Mouse (Mus musculus) kidney, postnatal 0 days (tissue): ENCODE data around the gene Ppm1j. TPM values are rescaled to one million over a fixed set of nuclear protein-coding genes. Genes with fewer than 3 reads are reported as not detected.
"Not testable (repeated sequence)": the region's sequence is repeated elsewhere in the genome, so short reads cannot be mapped to it uniquely, and the experiment has no call there.

Source experiments
- ATAC-seq: fragments of 200-750 bp; cut with Nextera tagmentation; replicated peaks from 2 replicates; pipeline ENCODE4 v1.8.0; 2017; ENCODE audit warnings: low read depth, moderate number of reproducible peaks, moderate TSS enrichment, moderate library complexity; ENCODE audit not compliant: low FRiP score
- DNase-seq: peaks from one replicate; pipeline ENCODE4 v3.0.0-alpha.2; 2016; ENCODE audit warnings: low spot score
- H3K27ac ChIP-seq: fragments of 300-500 bp; sonication (generic); 2 replicates; pipeline ENCODE4 v1.5.1; 2014; ENCODE audit warnings: mild to moderate bottlenecking
- H3K27me3 ChIP-seq: fragments of 300-500 bp; sonication (generic); 2 replicates; pipeline ENCODE4 v1.6.1; 2014; ENCODE audit warnings: low read length, mixed read lengths; ENCODE audit not compliant: insufficient read depth
- H3K36me3 ChIP-seq: fragments of 300-500 bp; sonication (generic); 2 replicates; pipeline ENCODE4 v1.6.1; 2014; ENCODE audit warnings: low read length, mixed read lengths; ENCODE audit not compliant: insufficient read depth
- H3K4me1 ChIP-seq: fragments of 300-500 bp; sonication (generic); replicated peaks from 2 replicates; pipeline ENCODE4 v1.6.1; 2014; ENCODE audit warnings: antibody characterized with exemption, low read length, mixed read lengths; ENCODE audit not compliant: insufficient read depth
- H3K4me2 ChIP-seq: fragments of 300-500 bp; sonication (generic); 2 replicates; pipeline ENCODE4 v1.6.1; 2014; ENCODE audit warnings: mild to moderate bottlenecking, low read length, moderate library complexity, mixed read lengths
- H3K4me3 ChIP-seq: fragments of 300-500 bp; sonication (generic); replicated peaks from 2 replicates; pipeline ENCODE4 v1.5.1; 2014; ENCODE audit warnings: low read depth, low read length
- H3K9ac ChIP-seq: fragments of 300-500 bp; sonication (generic); 2 replicates; pipeline ENCODE4 v1.6.1; 2014; ENCODE audit warnings: low read depth, low read length
- H3K9me3 ChIP-seq: fragments of 300-500 bp; sonication (generic); replicated peaks from 2 replicates; pipeline ENCODE4 v1.6.1; 2016; ENCODE audit warnings: low read length, inconsistent platforms, mixed read lengths
- CTCF ChIP-seq: IDR thresholded peaks from 2 replicates; pipeline ENCODE4 v1.5.1; 2016; ENCODE audit warnings: antibody characterized with exemption, low read depth, mild to moderate bottlenecking, moderate library complexity
- WGBS: fragments of 180-500 bp; shearing (Covaris S2); extraction: QIAGEN DNeasy Blood & Tissue Kit; methylation state at CpG from one replicate; pipeline ENCODE4 v1.1.7; 2014; 5-methylcytosine and 5-hydroxymethylcytosine counted together
- polyA plus RNA-seq: library from polyadenylated mRNA; unstranded; fragments of >200 nt; fragmentation: Nextera tagmentation; extraction: Ambion mirVana; gene quantifications from 2 replicates; pipeline ENCODE4 v1.2.1, GENCODE M21; 2015

The Ppm1j gene
- polyA plus RNA-seq, 1 experiment from 2014 or later, result 4.8 TPM

GRCm38 (mm10) chr3:104800681-104801080 lies 19.8 kb downstream of the Ppm1j start:
- 0 out of 2 replicates have a peak, but pooled peaks cover 4% of the 10 kb centered on the region for H3K4me1 ChIP-seq
- peaks cover 53% of the 10 kb centered on the region for H3K36me3 ChIP-seq
- DNase-seq (no peak), ATAC-seq (no peak)
- H3K4me2 ChIP-seq, result no peak overlapping the region
- no peaks in the 10 kb centered on the region for H3K9me3 ChIP-seq
- H3K27ac ChIP-seq, result no peak overlapping the region
- 94% methylated on average over 11 of the region's 11 CpGs for WGBS
- H3K27me3 ChIP-seq, result no peaks in the 10 kb centered on the region
- H3K4me3 ChIP-seq, result no peak overlapping the region
- H3K9ac ChIP-seq, result no peak overlapping the region
- TF ChIP-seq CTCF, result no peak

DNA sequence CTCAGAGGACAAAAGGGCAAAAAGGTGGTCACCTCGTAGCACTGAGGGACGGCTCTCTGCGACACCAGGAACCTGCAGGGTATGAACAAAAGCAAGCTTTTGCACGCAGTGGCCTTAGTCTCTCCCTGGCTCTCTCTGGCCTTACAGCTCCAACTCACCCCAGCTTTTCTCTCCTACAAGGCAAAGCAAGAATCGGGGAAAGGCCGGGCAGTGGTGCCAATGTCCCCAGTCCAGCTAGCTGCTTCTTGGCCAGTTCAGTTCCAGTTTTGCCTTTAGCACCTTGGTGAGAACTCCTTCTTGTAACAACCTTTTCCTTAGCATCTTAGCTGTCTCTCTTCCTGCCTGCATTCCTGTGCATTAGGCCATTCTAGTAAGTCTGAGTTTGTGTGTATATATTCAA lies 20.6 kb downstream of the Ppm1j start:
- H3K4me3 ChIP-seq, result no peak overlapping the region
- peaks cover 53% of the 10 kb centered on the region for H3K36me3 ChIP-seq
- H3K4me1 ChIP-seq, result no peaks in the 10 kb centered on the region
- 93% methylated on average over 6 of the region's 6 CpGs for WGBS
- no peak for TF ChIP-seq CTCF
- ATAC-seq (no peak), DNase-seq (no peak)
- H3K9me3 ChIP-seq, result no peaks in the 10 kb centered on the region
- no peak overlapping the region for H3K27ac ChIP-seq
- H3K9ac ChIP-seq, result no peak overlapping the region
- H3K4me2 ChIP-seq, result no peak overlapping the region
- H3K27me3 ChIP-seq, result no peaks in the 10 kb centered on the region

GRCm38 (mm10) chr3:104804312-104804711 lies 23.5 kb downstream of the Ppm1j start:
- Histone ChIP-seq H3K4me3 (no peak overlapping the region), H3K4me1 (no peaks in the 10 kb centered on the region), H3K9me3 (no peaks in the 10 kb centered on the region), H3K27me3 (no peaks in the 10 kb centered on the region), H3K4me2 (no peak overlapping the region), H3K36me3 (peaks cover 42% of the 10 kb centered on the region), H3K9ac (no peak overlapping the region), H3K27ac (no peak overlapping the region)
- 94% methylated on average over 10 of the region's 10 CpGs for WGBS
- DNase-seq, result no peak
- TF ChIP-seq CTCF, result no peak
- no peak for ATAC-seq

- Histone ChIP-seq H3K4me2 (no peak overlapping the region), H3K4me1 (no peaks in the 10 kb centered on the region), H3K36me3 (peaks cover 30% of the 10 kb centered on the region), H3K27ac (no peak overlapping the region), H3K9me3 (no peaks in the 10 kb centered on the region), H3K9ac (no peak overlapping the region), H3K27me3 (no peaks in the 10 kb centered on the region), H3K4me3 (no peak overlapping the region)
- DNase-seq, result no peak
- no peak for ATAC-seq
- WGBS, result 71% methylated on average over 9 of the region's 9 CpGs
- no peak for TF ChIP-seq CTCF
Measured at GRCm38 (mm10) chr3:104805539-104805938, 24.7 kb downstream of the Ppm1j start.

DNA sequence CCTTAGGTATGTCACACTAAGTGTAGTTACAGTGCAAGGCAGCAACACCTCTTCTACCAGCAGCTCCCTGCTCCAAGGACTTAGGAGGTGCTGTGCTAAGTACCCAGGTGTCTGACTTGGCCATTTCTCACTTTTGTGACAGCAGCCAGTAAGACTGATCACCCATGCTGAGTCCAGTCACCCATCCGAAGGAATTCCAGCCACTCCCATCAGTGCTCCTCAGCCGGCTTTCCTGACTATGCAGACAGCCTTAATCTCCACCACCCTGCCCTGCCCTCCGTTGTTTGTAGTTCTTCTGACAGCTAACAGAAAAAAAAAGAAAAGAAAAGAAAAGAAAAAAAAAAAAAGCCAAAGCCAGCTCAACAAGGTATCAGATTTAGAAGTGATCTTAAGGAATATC lies 30.9 kb downstream of the Ppm1j start:
- Histone ChIP-seq H3K4me3 (no peak overlapping the region), H3K36me3 (no peaks in the 10 kb centered on the region), H3K4me1 (peaks cover 5% of the 10 kb centered on the region), H3K27ac (no peak overlapping the region), H3K4me2 (no peak overlapping the region), H3K9ac (no peak overlapping the region), H3K9me3 (no peaks in the 10 kb centered on the region), H3K27me3 (no peaks in the 10 kb centered on the region)
- WGBS, result 29% methylated on average over 3 of the region's 3 CpGs
- no peak for TF ChIP-seq CTCF
- DNase-seq (no peak), ATAC-seq (no peak)

DNA sequence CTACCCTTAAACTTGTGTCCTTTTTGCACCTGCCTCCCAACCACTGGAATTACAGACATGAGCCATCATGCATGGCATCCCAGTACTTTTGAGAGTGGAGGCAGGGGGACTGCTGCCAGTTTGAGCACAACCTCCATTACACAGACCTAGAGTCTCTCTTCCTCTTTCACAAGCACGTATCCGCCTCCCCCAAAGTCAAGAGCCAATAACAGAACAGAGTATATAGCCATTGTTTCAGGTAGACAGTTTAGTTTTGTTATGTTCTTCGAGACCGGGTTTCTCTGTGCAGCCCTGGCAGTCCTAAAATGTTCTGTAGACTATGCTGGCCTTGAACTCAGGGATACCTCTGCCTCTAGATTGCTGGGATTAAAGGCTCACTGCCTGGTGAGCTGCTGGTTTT lies 31.4 kb downstream of the Ppm1j start:
- no peak overlapping the region for H3K4me2 ChIP-seq
- H3K9ac ChIP-seq, result no peak overlapping the region
- no peak overlapping the region for H3K27ac ChIP-seq
- H3K4me1 ChIP-seq, result peaks cover 8% of the 10 kb centered on the region
- no peaks in the 10 kb centered on the region for H3K9me3 ChIP-seq
- no peak overlapping the region for H3K4me3 ChIP-seq
- TF ChIP-seq CTCF, result no peak
- no peaks in the 10 kb centered on the region for H3K36me3 ChIP-seq
- ATAC-seq (no peak), DNase-seq (no peak)
- no peaks in the 10 kb centered on the region for H3K27me3 ChIP-seq
- WGBS, result 86% methylated on average over 4 of the region's 4 CpGs

- not testable (repeated sequence) for DNase-seq
- WGBS, result 91% methylated on average over 7 of the region's 7 CpGs
Measured at GRCm38 (mm10) chr3:104813227-104813626, 32.4 kb downstream of the Ppm1j start.

More at GRCm38 (mm10) chr3:104813227-104813626, 32.4 kb downstream of the Ppm1j start:
- not testable (repeated sequence) for H3K4me1 ChIP-seq, ATAC-seq, H3K4me2 ChIP-seq, H3K9me3 ChIP-seq, H3K27ac ChIP-seq, H3K27me3 ChIP-seq, H3K9ac ChIP-seq, H3K36me3 ChIP-seq, H3K4me3 ChIP-seq
